Mouse (Mus musculus) embryonic facial prominence, embryonic 12.5 days (tissue): ENCODE results near the gene Ncbp2. TPM values are rescaled to one million over a fixed set of nuclear protein-coding genes. Genes with fewer than 3 reads are reported as not detected.

ENCODE experiments used
- ATAC-seq: fragments of 200-750 bp; cut with Nextera tagmentation; 2 replicates; pipeline ENCODE4 v1.8.0; 2017; ENCODE audit not compliant: insufficient number of reproducible peaks, insufficient read depth, low FRiP score, low TSS enrichment
- H3K27ac ChIP-seq: fragments of 300-500 bp; sonication (generic); 2 replicates; pipeline ENCODE4 v1.5.1; 2016; ENCODE audit warnings: mild to moderate bottlenecking
- H3K27me3 ChIP-seq: fragments of 300-500 bp; sonication (generic); 2 replicates; pipeline ENCODE4 v1.6.1; 2016; ENCODE audit warnings: mild to moderate bottlenecking, moderate library complexity
- H3K36me3 ChIP-seq: fragments of 300-500 bp; sonication (generic); 2 replicates; pipeline ENCODE4 v1.6.1; 2016; ENCODE audit warnings: mild to moderate bottlenecking
- H3K4me1 ChIP-seq: fragments of 300-500 bp; sonication (generic); 2 replicates; pipeline ENCODE4 v1.6.1; 2016
- H3K4me2 ChIP-seq: fragments of 300-500 bp; sonication (generic); replicated peaks from 2 replicates; pipeline ENCODE4 v1.6.1; 2016; ENCODE audit warnings: mild to moderate bottlenecking, moderate library complexity
- H3K4me3 ChIP-seq: fragments of 300-500 bp; sonication (generic); 2 replicates; pipeline ENCODE4 v1.5.1; 2016; ENCODE audit warnings: mild to moderate bottlenecking
- H3K9ac ChIP-seq: fragments of 300-500 bp; sonication (generic); 2 replicates; pipeline ENCODE4 v1.6.1; 2016; ENCODE audit warnings: mild to moderate bottlenecking, moderate library complexity
- H3K9me3 ChIP-seq: fragments of 300-500 bp; sonication (generic); 2 replicates; pipeline ENCODE4 v1.6.1; 2016; ENCODE audit warnings: mild to moderate bottlenecking, moderate library complexity
- WGBS: fragments of 180-500 bp; shearing (Covaris S2); methylation state at CpG from one replicate; pipeline ENCODE4 v1.1.7; 2016; 5-methylcytosine and 5-hydroxymethylcytosine counted together
- microRNA-seq: library from miRNA; unstranded; fragments of <30 nt; microRNA quantifications from one replicate; pipeline ENCODE4, GENCODE M21; 2017
- polyA plus RNA-seq: library from polyadenylated mRNA; unstranded; fragments of >200 nt; fragmentation: Nextera tagmentation; extraction: Ambion mirVana; gene quantifications from 2 replicates; pipeline ENCODE4 v1.2.1, GENCODE M21; 2016

Gene Ncbp2
- polyA plus RNA-seq, 1 experiment from 2014 or later = 150 TPM

DNA sequence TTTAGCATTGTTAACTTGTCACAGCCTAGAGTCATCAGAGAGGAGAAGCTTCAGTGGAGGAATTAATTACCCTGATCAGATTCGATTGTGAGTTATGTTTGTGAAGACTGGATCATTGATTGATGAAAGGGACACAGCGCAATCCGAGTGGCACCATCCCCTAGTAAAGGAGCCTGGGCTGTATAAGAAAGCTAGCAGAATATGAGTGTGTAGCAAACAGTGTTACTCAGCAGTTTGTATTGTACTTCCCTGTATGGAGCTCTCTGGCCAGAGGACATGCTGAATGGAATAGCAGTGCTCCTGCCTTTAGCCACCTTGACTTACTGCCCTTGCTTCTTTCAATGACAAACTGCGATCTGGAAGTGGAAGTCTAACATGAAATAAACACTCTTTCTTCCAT lies 62.0 kb downstream of the Ncbp2 start:
- Histone ChIP-seq H3K4me3 (no peak overlapping the region), H3K9me3 (no peaks in the 10 kb centered on the region), H3K27me3 (no peaks in the 10 kb centered on the region), H3K36me3 (peaks cover 16% of the 10 kb centered on the region), H3K4me2 (no peak overlapping the region), H3K4me1 (no peaks in the 10 kb centered on the region), H3K27ac (no peak overlapping the region), H3K9ac (no peak overlapping the region)
- no peak for ATAC-seq
- 85% methylated on average over 4 of the region's 4 CpGs for WGBS

Small RNAs within 50 kb of the gene (microRNA-seq; reads per million reads assigned to microRNA genes)
- not detected for gene Gm26269

Other genes starting within 250 kb of the Ncbp2 start
- 0.28 and 0.56 TPM in 2 replicates for gene Meltf, start 69.7 kb upstream of the Ncbp2 start, polyA plus RNA-seq
- 1.1 and 1.6 TPM in 2 replicates for gene Pigz, start 14.7 kb upstream of the Ncbp2 start, polyA plus RNA-seq
- 85.2 and 93.3 TPM in 2 replicates for gene 0610012G03Rik, start within 50 bp of the Ncbp2 start, polyA plus RNA-seq
- gene Senp5, start 54.8 kb downstream of the Ncbp2 start, polyA plus RNA-seq = 22.2 and 23.1 TPM in 2 replicates
- gene Pak2, start 130.8 kb downstream of the Ncbp2 start, polyA plus RNA-seq = 39.1 and 39.2 TPM in 2 replicates
- gene Pigx, start 151.2 kb downstream of the Ncbp2 start, polyA plus RNA-seq = 138 and 141 TPM in 2 replicates
- gene Cep19, start 151.3 kb downstream of the Ncbp2 start, polyA plus RNA-seq = 29.7 and 32.7 TPM in 2 replicates
- gene Nrros, start 217.1 kb downstream of the Ncbp2 start, polyA plus RNA-seq = 9.9 and 11.1 TPM in 2 replicates
- gene Bex6, start 231.3 kb downstream of the Ncbp2 start, polyA plus RNA-seq = 0.22 and 0.31 TPM in 2 replicates